Mouse (Mus musculus): Measurements from ENCODE around the gene Trpv4.

The Trpv4 gene

DNA sequence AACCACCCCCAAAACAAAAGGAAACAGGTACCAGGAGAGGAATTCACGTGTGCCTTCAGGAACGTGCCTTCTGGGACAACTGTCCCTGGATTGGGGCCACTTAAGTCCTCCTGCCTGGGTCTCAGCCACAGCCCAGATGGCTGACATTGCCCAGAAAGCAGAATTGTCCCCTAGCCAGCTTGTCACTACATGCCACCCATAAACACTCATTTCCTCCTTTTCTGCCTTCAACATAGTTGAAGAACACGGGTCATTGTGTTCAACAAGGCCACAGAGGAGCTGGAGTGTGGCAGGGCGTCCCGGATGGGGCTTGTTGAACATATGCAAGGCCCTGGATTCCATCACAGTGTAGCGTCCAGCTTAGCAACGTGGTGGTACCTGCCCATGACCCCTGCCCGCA is 23.5 kb upstream of the Trpv4 start:
- peak; percentile 66 for DNase-seq (ENCODE audit: low read depth, low spot score)
- Histone ChIP-seq H3K36me3 (ENCODE audit: control insufficient read depth, insufficient read depth, low read length, poor library complexity, severe bottlenecking) (no peaks in the 10 kb centered on the region), H3K27me3 (ENCODE audit: control insufficient read depth, insufficient read depth, low read length, poor library complexity, severe bottlenecking) (no peaks in the 10 kb centered on the region)

DNA sequence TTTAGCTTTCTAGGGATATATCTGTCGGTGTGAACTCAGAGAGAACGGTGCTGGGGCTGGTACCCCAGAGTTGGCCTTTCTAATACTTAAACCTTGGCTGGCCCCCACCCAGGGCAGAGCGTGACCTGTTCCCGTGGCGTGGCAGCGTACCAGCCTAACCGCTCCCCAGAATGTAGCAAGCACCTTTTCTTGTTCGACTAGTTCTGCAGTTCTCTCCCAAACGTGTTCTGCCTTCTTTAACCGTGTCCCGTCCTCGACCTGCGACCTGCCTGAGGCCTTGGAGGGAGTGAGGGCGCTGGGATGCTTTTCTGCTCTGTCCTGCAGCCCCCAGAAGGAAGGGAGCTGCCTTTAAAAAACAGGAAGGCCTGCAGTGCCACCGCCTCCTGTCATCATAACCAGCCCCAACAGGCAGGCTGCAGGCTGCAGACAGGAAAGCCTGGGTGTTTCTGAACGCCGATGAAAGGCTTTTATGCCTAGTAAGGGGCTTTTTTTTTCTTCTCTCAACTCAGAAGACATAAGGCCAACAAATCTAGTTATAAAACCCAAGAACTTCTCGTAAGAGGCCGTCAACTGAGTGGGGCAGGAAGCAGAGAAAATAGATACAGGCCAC is 22.6 kb upstream of the Trpv4 start:
- no peak for DNase-seq (ENCODE audit: low read depth, low spot score)
- no peaks in the 10 kb centered on the region for H3K27me3 ChIP-seq (ENCODE audit: control insufficient read depth, insufficient read depth, low read length, poor library complexity, severe bottlenecking)
- no peaks in the 10 kb centered on the region; the same call in none of the 2 replicates for H3K36me3 ChIP-seq (ENCODE audit: control insufficient read depth, insufficient read depth, low read length, poor library complexity, severe bottlenecking)

DNA sequence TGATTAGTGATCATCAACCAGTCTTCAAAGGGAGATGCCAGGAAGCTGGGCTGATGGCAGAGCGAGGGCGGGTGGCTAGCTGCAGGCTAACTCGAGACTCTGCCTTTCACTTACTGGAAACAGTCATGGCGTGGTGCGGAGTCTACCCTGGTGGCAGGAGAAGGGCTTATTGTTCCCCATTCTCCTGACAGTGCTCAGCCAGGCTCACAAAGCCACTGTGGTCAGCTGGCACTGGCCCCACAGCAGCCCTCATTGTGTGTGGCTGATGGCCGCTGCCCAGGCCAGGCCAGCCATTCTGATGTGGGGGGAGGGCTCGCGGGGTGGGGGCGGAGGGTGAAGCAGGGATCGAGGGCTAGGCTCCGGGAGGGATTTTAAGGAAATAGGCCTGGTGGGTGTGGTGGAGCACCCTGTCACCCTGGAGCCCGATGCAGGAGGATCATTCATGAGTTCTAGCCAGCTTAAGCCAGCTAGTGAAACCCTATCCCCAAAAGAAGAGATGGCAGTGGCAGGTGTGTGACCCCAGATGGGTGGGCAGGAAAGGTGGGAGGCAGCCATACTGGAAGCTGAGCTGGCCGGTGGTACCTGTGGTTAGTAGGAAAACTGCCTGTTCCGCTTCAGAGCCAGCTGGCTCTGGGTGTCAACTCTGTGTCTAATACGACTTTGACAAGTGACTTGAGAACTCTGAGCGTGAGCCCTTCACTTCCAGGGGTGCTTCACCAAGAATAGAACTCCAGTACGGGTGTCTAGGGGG is 21.8 kb upstream of the Trpv4 start:
- DNase-seq (ENCODE audit: low read depth, low spot score), result no peak
- Histone ChIP-seq H3K27me3 (ENCODE audit: control insufficient read depth, insufficient read depth, low read length, poor library complexity, severe bottlenecking) (no peaks in the 10 kb centered on the region), H3K36me3 (ENCODE audit: control insufficient read depth, insufficient read depth, low read length, poor library complexity, severe bottlenecking) (no peaks in the 10 kb centered on the region; the same call in none of the 2 replicates)

DNA sequence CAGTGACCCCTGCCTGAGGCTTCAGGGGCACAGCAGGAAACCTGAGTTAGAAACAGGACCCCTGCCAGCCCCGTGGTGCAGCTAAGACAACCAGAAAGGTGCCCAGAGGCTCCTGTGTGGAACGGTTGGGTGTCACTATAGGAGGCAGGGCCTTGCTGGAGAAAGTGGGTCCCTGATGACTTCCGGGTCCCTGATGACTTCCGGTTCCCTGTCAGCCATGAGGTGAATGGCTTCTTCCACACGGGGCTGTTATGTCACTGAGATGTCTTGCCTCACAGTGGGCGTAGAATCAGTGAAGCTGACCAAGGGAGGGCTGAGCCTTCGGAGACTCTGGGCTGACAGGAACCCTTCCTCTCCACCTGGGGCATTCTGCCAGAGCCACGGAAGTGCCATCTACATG is 16.4 kb upstream of the Trpv4 start:
- no peak for DNase-seq (ENCODE audit: low read depth, low spot score)
- no peaks in the 10 kb centered on the region for H3K27me3 ChIP-seq (ENCODE audit: control insufficient read depth, insufficient read depth, low read length, poor library complexity, severe bottlenecking)

DNA sequence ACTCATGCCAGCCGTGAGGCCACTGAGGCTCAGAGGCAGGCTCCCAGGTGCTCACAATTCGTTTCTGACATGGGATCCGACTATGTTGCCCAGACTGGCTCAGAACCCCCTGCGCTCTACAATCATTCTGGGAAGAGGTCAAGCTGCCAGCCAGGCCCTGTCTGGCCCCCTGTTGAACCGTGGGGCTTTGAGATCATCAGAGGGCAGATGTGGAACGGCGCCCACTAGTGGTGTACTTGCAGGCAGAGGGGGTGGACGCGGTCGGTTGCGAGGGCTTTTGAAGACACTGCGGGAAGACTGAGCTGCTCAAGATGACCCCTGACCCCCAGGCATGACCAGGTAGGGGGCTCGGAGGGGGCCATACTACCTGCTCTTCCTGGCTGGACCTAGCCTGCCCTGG is 14.9 kb upstream of the Trpv4 start:
- no peaks in the 10 kb centered on the region; the same call in none of the 2 replicates for H3K36me3 ChIP-seq (ENCODE audit: control insufficient read depth, insufficient read depth, low read length, poor library complexity, severe bottlenecking)
- no peaks in the 10 kb centered on the region for H3K27me3 ChIP-seq (ENCODE audit: control insufficient read depth, insufficient read depth, low read length, poor library complexity, severe bottlenecking)
- peak; percentile 18 for DNase-seq (ENCODE audit: low read depth, low spot score)

More for the DNA sequence above, 16.4 kb upstream of the Trpv4 start:
- H3K36me3 ChIP-seq (ENCODE audit: control insufficient read depth, insufficient read depth, low read length, poor library complexity, severe bottlenecking), result no peaks in the 10 kb centered on the region; the same call in none of the 2 replicates

DNA sequence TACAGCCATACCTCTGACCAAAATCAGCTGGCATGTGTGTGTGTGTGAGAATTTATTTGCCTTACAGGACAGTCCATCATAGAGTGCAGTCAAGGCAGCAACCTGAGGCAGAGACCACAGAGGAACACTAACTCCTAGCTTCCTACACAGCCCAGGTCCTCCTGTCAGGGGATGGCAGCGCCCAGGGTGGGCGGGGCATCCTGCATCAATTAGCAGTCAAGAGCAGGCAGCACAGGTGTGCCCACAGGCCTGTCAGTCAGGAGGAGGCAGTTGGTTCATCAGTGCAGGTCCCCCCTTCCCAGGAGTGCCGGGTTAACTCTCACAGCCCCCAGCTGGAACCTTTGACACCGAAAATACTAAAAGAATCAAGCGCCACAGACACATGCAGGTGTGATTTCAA is 10.8 kb upstream of the Trpv4 start:
- Histone ChIP-seq H3K27me3 (ENCODE audit: control insufficient read depth, insufficient read depth, low read length, poor library complexity, severe bottlenecking) (no peaks in the 10 kb centered on the region), H3K36me3 (ENCODE audit: control insufficient read depth, insufficient read depth, low read length, poor library complexity, severe bottlenecking) (no peaks in the 10 kb centered on the region)
- DNase-seq (ENCODE audit: low read depth, low spot score), result no peak

DNA sequence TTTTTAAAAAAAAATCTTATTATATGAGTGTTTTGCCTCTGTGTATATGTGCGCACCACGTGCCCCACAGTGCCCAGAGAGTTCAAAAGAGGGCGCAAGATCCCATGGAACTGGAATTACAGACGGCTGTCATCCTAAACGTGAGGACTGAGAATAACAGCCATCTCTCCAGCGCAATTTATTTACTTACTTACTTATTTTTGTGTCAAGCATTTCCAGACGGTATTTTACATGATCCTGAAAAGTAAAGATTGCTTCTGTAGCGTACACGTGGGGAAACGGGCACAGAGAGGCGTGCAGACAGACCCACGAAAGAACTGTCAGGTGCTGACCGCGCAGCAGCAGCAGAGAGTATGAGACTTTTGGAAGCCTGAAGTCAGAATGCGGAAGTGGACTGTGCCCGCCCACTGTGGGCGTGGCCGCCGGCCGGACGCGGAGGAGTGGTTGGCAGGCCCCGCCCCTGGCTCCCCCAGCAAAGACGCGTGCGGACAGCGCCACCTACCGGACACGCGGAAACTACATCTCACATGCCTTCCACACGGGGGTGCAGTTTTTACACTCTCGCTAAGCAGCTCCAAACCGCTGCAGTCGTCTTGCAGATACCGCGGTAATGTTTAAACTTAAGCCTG is 9.1 kb upstream of the Trpv4 start:
- DNase-seq (ENCODE audit: low read depth, low spot score), result peak; percentile 99
- H3K36me3 ChIP-seq (ENCODE audit: control insufficient read depth, insufficient read depth, low read length, poor library complexity, severe bottlenecking), result no peaks in the 10 kb centered on the region
- H3K27me3 ChIP-seq (ENCODE audit: control insufficient read depth, insufficient read depth, low read length, poor library complexity, severe bottlenecking), result no peaks in the 10 kb centered on the region

DNA sequence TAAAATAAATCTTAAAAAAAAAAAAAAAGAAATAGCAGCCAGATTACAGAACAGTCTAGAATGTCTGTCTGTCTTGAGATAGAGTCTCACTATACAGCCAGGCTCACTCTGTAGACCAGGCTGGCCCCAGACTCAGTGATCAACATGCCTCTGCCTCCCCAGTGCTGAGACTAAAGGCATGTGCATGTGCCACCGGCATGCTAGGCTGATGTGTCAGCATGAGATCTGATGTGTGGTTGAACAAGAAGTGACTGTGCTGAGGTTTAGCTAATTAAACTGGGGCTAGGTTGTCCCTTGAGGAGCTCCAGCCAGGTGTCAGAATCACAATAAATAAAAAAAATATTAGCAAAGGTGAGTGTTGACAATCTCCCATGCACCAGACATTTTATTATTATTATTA is 8.4 kb upstream of the Trpv4 start:
- no peak for DNase-seq (ENCODE audit: low read depth, low spot score)

DNA sequence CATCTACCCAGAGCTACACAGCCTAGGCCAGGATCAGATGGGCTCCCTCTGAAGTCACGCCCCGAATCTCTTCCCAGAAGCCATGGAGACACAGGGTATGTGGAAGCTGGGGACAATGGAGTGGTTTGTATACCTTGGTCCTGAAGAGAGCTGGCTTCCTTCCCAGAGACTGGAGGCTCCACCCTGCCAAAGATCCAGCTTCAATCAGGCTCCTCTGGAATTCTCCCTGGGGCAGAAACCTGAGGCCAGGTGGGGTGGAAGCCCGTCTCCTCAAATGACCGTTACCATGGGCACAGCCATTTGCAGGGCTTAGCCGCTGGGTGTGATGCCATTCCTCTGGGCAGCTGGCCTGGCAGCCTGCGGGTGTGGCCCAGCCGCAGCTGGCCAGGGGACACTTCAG is 6.5 kb upstream of the Trpv4 start:
- DNase-seq (ENCODE audit: low read depth, low spot score), result no peak
- Histone ChIP-seq H3K27me3 (ENCODE audit: control insufficient read depth, insufficient read depth, low read length, poor library complexity, severe bottlenecking) (no peaks in the 10 kb centered on the region), H3K36me3 (ENCODE audit: control insufficient read depth, insufficient read depth, low read length, poor library complexity, severe bottlenecking) (no peaks in the 10 kb centered on the region)

More for the DNA sequence above, 8.4 kb upstream of the Trpv4 start:
- Histone ChIP-seq H3K27me3 (ENCODE audit: control insufficient read depth, insufficient read depth, low read length, poor library complexity, severe bottlenecking) (no peaks in the 10 kb centered on the region), H3K36me3 (ENCODE audit: control insufficient read depth, insufficient read depth, low read length, poor library complexity, severe bottlenecking) (no peaks in the 10 kb centered on the region)

DNA sequence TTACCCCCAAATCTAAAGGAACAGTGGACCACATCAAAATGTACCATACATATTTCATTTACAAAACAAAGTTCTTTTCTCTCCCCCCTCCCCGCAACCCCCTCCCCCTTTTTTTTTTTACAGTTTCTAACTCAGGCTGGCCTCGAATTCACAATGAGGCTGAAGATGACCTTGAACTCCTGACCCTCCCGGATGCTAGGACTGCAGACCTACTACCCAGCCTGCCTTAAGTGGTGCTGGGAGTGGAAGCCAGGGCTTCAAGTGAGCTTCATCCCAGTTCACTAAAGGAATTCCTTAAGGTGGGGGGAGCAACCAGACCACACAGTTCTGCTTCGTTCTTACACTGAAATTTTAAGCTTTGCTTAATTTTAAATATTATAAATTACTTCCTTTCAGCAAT is 5.9 kb upstream of the Trpv4 start:
- no peaks in the 10 kb centered on the region for H3K27me3 ChIP-seq (ENCODE audit: control insufficient read depth, insufficient read depth, low read length, poor library complexity, severe bottlenecking)
- no peak for DNase-seq (ENCODE audit: low read depth, low spot score)
- H3K36me3 ChIP-seq (ENCODE audit: control insufficient read depth, insufficient read depth, low read length, poor library complexity, severe bottlenecking), result no peaks in the 10 kb centered on the region

DNA sequence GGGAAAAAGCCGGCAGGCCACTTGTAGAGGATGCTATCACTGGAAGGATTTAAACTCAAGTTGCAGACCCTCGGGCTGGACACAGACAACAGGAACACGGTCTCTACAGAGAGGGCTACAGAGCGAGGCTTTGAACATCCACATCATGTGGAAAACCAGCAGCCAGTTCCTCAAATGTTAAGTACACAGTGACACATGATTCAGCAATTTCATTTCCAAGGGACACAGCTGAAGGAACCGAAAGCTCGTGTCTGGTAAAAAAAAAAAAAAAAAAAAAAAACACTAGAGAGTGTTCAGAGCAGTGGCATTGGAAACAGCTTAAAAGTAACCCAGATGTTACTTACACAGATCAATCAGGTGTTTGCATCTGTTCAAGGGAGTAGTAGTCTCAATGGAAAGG is 2.8 kb upstream of the Trpv4 start:
- H3K27me3 ChIP-seq (ENCODE audit: control insufficient read depth, insufficient read depth, low read length, poor library complexity, severe bottlenecking), result no peaks in the 10 kb centered on the region
- DNase-seq (ENCODE audit: low read depth, low spot score), result peak; percentile 49
- H3K36me3 ChIP-seq (ENCODE audit: control insufficient read depth, insufficient read depth, low read length, poor library complexity, severe bottlenecking), result no peaks in the 10 kb centered on the region

DNA sequence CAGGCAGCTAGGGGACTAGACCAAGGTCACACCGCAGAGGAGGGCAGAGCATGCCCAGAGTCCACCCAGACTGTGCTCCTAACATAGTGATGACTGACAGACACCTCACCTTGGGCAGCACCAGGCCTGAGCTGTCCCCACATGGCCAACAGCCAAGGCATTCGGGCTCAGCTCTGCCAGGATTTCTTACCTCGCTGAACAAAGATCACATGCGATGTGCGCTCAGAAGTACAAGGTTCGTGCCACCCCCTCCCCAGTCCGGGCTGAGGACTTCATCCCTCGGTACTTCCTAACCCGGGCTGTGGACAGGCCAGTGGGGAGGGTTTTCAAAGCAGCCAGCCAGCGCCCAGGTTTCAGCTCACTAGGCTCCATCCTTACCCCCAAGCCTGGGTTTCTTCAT is 795 bp downstream of the Trpv4 start:
- DNase-seq (ENCODE audit: low read depth, low spot score), result no peak
- no peaks in the 10 kb centered on the region for H3K36me3 ChIP-seq (ENCODE audit: control insufficient read depth, insufficient read depth, low read length, poor library complexity, severe bottlenecking)
- H3K27me3 ChIP-seq (ENCODE audit: control insufficient read depth, insufficient read depth, low read length, poor library complexity, severe bottlenecking), result no peaks in the 10 kb centered on the region

DNA sequence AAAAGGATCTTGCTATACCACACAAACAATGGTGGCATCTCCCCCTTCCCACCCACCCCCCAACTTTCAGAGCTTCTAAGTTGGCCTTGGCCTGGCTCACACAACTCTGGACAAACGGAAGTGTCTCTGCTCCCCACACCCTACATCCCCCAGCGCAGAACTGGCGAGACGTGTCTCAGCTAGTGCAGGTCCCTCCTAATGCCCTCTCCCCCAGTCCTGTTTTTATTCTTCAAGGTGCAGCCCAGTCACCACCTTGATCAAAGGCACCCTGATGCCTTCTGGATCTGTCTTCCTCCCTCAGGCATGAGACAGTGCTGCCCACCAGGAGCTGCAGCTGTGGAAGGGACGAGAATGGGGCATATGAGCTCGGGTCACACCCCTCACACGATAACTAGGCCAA is 1.9 kb downstream of the Trpv4 start:
- Histone ChIP-seq H3K27me3 (ENCODE audit: control insufficient read depth, insufficient read depth, low read length, poor library complexity, severe bottlenecking) (no peaks in the 10 kb centered on the region), H3K36me3 (ENCODE audit: control insufficient read depth, insufficient read depth, low read length, poor library complexity, severe bottlenecking) (no peaks in the 10 kb centered on the region)
- DNase-seq (ENCODE audit: low read depth, low spot score), result no peak

DNA sequence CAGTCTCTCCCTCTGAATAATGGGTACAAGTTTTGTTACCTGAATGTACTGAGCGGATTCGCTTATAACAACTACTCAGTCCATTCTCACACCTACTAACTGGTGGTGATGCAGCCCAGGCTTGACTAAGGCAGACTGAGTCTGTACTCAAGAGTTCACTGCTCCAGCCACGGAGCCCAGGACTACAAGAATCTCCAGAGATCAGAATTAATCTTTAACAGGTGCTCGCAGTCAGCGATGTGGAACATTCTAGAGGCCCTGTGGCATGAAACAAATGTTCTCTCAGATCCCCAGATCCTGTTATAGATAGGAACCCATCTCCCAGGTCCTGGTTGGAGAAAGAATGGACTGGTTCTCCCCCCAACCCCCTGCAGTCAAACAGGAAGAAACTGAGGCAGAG is 2.5 kb downstream of the Trpv4 start:
- Histone ChIP-seq H3K36me3 (ENCODE audit: control insufficient read depth, insufficient read depth, low read length, poor library complexity, severe bottlenecking) (no peaks in the 10 kb centered on the region), H3K27me3 (ENCODE audit: control insufficient read depth, insufficient read depth, low read length, poor library complexity, severe bottlenecking) (no peaks in the 10 kb centered on the region)
- DNase-seq (ENCODE audit: low read depth, low spot score), result no peak

DNA sequence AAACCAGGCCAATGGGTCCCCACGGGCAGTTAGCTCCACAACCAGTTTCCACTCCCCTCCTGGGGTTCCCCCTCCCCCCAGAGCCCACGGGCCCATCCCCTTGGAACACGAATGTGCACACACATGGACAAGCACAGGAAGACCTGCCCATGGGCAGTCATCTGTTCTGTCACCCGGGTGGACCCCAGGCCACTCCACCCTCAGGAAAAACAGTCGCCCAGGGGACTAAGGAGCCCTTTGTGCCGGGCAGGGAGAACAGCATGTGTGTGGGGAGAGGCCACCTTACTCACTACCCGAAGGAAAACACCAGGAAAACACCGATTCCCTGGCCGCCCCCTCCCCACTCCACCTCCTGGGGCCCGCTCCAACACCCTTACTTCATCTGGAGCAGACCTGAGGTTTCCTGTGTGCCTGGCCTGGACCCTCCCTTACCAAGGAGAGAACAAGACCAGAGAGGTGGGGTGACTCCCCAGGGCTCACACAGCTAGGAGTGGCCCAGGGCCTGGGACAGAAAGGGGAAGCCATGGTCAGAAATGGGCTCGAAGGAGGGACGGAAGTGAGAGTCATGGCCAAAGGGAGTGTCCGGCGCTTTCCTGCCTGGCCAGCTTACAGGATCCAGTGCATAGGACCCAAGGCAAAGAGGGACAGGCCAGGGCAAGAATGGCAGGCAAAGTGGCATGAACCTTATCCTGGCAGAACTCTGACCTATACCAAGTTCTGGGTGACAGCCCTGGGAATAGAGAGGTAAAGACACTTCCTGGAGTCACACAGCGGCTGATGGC is 4.4 kb downstream of the Trpv4 start:
- DNase-seq (ENCODE audit: low read depth, low spot score), result no peak
- Histone ChIP-seq H3K36me3 (ENCODE audit: control insufficient read depth, insufficient read depth, low read length, poor library complexity, severe bottlenecking) (no peaks in the 10 kb centered on the region), H3K27me3 (ENCODE audit: control insufficient read depth, insufficient read depth, low read length, poor library complexity, severe bottlenecking) (no peaks in the 10 kb centered on the region)
